Mouse (Mus musculus) skeletal muscle tissue, adult 2 months (tissue): ENCODE results near the gene Acadl.

ENCODE experiments used
- DNase-seq: peaks from one replicate; pipeline ENCODE4 v3.0.0-alpha.2; 2012; ENCODE audit warnings: low read depth, low spot score

The Acadl gene

DNA sequence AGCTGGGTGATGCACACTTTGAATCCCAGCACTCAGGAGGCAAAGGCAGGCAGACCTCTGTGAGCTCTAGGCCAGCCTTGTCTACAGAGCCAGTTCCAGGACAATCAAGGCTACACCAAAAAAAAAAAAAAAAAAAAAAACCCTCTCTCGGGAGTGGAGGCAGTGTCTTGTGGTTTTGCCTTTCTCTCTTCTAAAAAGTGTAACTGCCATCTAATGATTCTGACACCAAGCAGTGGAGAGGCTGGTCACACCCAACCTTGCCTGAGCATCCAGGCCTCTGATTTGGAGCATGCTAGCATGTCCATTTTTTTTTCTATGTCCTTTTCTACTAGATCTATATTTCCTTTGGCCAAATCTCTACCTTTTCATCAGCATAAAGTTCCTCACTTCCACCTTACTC, 23.9 kb downstream of the Acadl start:
- no peak for DNase-seq

DNA sequence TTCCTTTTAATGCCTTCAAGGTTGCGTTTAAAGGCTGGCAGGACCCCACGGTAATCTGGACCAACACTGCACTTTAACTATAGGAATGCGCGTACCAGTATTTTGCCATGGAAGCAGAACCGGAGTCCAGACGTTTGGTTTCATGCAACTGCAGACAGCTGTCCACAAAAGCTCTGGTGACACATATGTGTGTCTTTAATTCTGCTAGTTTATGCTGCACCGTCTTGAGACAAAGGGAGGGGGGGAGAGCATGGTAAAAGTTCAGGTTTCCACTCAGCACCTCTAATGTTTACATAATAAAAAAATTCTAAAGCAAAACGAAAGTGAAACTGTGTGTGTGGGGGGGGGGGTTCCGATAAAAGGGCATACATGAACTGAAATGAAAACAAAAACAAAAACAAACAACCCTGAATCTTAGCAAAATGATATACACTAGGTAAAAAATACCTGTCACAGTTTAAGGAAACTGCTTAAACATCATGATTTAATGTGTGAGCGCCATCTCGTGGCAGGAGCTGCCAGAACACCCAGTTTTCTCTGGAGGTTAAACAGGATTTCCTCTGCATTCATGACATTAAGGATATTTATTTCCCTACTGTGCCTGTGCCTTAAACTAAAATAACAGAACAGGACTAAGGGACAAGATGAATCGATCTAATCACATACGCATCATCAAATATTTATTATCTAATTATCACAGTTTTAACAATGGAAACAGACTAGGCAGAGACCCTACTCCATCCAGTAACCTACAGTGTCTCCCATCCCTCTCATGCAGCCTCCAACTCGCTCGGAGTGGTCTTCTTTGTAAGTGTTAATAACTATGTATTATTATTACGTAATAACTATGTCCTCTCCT, 24.7 kb downstream of the Acadl start:
- peak; percentile 32 for DNase-seq

DNA sequence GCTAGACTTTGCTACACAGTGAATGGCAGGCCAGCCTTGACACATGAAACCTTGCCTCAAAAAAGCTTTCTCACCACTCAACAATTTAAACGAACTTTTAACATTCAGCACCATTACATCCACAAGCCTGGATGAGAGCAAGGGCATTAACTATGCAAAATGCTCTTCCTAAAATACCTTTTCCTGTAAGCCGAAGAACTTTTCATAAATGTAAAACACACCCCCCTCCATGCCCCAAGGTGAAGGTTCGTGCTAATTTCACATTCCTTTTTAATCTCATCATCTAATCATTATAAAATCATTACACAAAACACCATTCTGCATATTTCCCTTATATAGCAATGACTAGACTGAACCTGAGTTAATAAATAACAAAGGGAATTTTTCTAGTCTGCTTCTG, 25.9 kb downstream of the Acadl start:
- DNase-seq, result no peak

DNA sequence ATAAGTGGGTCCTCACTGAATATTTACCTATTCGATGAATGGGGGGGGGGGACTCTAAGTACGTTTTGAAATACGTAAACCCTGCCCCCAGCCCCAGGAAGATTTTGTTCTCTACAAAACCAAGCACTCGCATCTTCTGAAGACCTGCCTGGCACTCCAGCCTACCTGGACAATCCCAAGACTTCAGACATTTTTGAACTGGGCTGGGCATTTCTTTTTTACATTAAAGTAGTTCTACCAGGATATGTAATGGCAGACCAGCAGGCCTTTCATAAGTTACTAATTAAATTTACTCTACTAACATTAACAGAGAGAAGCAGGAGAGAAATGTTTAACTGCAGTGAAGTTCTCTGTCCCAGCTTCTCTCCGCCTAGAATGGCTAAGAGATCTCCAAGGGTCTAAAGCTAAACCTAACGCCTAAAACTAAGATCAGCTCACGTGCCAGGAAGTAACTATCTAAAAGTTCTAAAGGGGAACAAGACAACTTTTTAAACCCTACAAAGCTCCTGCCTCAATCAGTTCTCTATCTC, 30.4 kb downstream of the Acadl start:
- DNase-seq, result no peak

DNA sequence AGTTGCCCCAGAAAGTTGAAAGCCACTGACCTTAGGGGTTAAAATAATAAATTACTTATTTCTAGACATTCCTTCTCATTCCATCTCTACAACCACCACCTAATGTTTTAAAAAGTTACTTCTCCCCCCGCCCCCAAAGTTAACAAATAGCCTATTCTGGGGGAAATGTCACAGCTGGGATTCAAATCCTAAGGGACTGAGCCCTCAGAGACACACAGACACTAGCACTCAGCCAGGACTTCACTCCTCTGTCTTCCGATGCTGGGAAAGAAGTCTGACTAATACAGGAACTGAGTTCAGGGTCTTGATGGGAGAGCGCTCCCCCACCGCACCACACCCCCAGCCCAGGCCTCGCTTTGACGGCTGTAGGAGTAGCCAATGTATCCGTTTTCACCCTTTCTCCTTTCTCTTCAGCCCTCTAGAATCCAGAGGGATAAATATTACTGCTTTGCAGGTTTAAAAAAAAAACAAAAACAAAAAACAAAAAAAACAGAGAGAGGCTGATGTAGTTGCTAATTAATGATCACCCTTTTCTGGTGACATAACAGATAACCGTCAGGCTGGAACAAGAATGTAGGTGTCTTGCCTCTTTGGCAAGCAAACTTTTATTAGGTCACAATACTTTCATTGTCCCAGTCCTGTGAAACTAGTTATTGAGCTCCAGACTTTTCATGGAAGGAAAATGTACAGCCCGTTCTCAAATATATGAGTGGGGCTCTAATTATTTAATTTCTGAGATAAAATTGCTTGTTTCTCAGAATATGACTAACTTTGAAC, 31.1 kb downstream of the Acadl start:
- no peak for DNase-seq

DNA sequence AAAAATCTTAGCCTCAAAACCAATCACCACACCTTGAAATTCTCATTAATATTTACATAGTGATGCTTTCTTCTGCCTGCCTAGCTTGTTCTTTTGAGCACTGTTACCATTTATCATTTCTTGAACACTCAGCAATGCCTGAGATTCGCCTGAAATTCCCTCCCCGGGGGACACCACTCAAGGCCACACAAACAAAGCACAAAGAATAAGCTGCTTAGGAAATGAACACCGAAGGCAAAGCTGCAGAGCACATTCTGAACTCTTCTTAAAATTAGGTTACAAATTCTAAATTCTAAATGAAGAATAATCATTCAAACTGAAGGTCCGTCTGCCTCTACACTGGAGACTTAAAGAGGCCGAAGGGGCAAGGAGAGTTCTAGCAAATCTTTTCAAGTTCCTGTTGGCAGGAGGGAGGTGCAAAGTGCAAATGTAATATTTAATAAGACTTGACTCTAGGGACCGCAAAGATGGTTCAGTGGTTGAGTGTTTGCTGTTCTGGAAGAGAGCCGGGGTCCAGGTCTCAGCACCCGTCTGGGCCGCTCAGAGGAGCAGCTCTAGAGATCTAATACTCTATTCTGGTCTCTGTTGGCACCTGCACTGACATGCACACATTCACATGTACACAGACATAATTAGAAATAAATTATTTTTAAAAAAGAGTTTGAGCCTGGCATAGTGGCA, 33.5 kb downstream of the Acadl start:
- DNase-seq, result no peak

GRCm38 (mm10) chr1:66821966-66822365, 41.1 kb downstream of the Acadl start:
- no peak for DNase-seq

DNA sequence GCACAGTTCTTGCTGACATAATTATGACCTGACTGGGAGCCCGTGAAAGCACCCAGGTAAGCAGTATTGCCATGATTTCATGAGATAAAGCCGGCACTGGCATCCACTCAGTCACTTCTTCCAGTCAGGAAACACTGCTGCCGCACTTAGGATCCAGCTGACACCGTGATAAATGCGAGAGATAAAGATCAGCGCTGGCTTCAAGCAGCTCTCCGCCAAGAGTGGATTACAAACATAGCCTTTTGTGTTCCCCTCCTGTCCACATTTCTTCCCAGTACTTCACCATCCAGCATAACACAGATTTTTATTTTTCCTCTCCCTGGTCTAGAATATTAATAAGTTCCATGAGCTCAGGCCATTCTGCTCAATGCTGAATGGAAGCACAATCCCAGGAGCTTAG, 42.8 kb downstream of the Acadl start:
- no peak for DNase-seq

DNA sequence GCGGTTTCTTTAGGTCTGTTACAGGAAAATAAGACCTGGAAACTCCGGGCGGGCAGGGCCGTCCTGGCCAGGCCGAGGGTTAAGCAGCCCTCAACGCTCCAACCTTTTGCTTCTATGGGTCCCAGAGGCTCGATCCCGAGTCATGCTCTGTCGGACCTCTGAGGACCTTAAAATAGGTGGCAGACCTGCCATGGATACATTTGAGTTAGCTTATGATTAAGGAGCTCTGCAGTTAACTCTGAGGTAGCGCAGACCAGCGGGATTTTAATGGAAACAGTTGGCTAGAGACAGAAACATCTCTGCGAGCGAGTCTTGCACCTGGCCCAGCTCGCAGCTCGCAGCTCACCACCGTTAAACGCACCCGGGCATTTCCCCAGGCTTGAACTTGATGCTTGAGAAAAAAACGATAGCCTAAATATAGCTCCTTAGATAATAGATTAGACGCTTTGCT, 45.2 kb downstream of the Acadl start:
- DNase-seq, result peak; percentile 57

- peak; percentile 89 for DNase-seq
Measured at GRCm38 (mm10) chr1:66817453-66817839, 45.6 kb downstream of the Acadl start, which contains the start of gene Kansl1l. Gene Kansl1l (minus strand): TSS chr1:66817562.

DNA sequence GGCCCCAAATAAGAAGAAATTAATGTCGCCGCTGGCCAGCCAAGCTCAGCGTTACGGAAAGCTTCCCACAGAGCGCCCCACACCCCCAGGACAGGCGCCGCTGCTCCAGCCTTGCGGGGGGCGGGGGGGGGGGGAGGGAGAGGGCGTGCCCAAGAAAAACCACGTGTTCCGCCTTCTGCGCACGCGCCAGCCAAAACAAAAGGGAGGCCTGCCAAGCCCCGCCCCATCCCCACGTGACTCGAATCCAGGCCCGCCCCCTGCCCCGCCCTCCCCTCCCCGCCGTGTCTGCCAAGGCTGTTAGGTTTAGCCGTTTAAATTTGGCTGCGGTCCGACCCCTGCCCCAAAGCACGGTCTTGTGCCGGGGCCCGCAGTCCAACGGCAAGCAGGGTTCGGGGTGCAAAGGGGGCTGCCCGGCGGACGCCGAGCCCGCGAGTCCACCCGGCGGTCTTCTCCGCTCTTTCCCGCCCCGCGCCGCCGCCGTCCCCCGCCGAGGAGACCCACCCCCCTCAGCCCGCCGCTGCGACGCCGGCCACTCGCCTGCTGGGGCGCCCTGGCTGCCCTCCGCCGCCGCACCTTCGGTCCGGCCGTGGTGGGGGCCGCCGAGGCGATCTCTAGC, 46.1 kb downstream of the Acadl start:
- DNase-seq, result peak; percentile 95

GRCm38 (mm10) chr1:66815941-66816777, 46.9 kb downstream of the Acadl start:
- DNase-seq, result peak; percentile 83

- DNase-seq, result no peak
Measured at GRCm38 (mm10) chr1:66814756-66815155, 48.3 kb downstream of the Acadl start.

GRCm38 (mm10) chr1:66813191-66813590, 49.9 kb downstream of the Acadl start:
- no peak for DNase-seq

DNA sequence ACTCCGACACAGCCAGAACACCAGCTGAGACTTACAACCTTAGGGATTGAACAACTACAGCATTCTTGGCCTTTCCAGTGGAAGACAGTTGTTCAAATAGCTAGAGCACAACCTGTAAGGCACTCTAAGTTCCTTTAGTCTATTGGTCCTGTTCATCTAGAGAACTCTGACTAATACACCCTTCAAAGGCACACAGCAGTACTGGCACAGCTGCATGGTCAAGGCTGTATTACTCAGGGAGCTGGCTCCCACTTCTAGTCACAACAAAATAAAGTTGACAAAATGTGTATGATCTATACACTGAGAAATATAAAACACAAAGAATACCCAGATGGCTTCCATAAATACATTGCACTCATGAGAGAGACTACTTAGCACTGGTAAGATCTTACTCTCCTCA, 56.3 kb downstream of the Acadl start:
- DNase-seq, result no peak

DNA sequence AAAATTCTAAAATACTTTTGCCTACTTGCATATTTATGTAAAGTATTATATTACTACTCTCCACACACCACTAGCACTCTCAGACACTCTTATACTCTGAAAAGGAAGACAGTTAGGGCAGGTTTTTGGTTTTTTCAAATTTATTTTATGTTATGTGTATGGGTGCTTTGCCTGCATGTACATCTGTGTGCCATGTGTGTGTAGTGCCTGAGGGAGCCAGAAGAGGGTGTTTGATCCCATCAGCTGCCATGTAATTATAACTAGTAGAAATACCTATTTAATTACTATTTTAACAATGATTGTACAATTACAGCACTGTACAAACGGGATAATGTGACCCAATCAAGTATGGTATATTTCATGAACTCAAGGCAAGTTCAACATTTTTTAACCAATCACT, 57.7 kb downstream of the Acadl start:
- no peak for DNase-seq

DNA sequence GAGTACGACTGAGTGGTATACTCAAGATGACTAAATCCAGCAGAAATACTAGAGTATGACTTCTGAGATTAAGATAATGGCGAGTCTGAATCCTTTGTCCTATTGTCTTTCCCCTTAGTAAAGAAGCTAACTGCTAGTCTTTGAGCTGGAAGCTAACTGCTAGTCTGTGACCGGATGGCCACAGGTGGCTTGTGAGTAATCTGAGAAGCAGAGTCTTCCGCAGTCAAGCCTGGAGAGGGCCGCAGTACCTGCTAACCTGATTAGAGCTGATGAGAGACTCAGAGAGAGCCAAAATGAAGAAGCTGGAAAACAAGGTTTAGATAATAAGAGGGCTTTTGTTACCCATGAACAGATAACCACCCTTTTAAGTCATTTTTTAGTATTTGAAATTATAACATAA, 58.4 kb downstream of the Acadl start:
- no peak for DNase-seq

- no peak for DNase-seq
Measured at GRCm38 (mm10) chr1:66797962-66798361, 65.1 kb downstream of the Acadl start.

DNA sequence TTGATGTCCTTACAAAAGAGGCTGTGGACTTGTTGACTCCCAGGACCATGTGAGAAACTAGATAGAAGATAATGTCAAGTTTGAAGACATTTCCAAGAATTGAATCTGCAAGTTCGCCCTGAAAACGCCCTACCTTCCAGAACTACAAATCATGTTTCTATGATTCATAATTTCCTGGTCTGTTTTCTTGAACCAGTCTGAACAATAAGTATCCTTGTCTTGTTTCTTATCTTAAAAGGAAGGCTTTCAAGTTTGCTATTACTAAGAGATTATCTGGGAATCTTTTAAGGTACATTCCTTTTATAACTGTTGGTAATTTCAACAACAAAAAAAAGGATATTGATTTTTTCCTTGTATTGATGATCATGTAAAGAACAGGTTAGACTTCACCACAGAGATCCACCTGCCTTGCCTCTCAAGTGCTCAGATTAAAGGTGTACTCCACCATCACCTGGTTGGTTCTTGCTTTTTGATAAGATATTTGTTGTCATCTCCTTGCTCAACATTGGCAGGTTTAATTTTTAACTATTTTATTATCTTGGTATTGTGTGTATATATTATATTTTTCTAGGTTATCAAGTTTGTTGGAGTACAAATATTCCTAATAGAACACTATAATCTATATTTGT, 70.1 kb downstream of the Acadl start:
- DNase-seq, result no peak

DNA sequence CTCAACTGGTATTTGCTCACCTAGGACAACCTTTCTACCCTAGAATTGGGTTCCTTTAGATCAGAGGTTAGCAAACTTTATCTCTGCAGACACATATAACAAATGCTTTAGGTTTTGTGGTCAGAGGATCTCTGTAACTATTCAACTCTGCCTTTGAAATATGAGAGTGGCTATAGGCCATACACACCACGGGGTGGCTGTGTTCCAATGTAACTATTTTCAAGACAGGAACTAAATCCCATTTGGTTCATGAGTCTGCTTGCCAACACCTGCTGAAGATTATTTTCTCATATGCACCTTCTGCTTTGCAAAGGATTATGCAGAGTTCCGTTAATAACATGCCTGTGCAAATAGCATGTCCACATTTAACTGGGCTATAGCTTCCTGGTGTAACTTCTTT, 80.8 kb downstream of the Acadl start:
- no peak for DNase-seq
